Mouse (Mus musculus) forebrain, embryonic 16.5 days (tissue): ENCODE measurements around the gene Hspb3. TPM values are rescaled to one million over a fixed set of nuclear protein-coding genes. Genes with fewer than 3 reads are reported as not detected.
A peak's percentile ranks its signal among the peaks of the same experiment; 100 is the strongest.

ENCODE experiments used
- ATAC-seq: fragments of 200-750 bp; cut with Nextera tagmentation; 2 replicates; pipeline ENCODE4 v1.8.0; 2017; ENCODE audit warnings: mild to moderate bottlenecking, moderate library complexity
- H3K27ac ChIP-seq: fragments of 300-500 bp; sonication (generic); 2 replicates; pipeline ENCODE4 v1.5.1; 2014; ENCODE audit warnings: low read length, control low read depth
- H3K27me3 ChIP-seq: fragments of 300-500 bp; sonication (generic); replicated peaks from 2 replicates; pipeline ENCODE4 v1.6.1; 2014; ENCODE audit warnings: low read length; ENCODE audit not compliant: control insufficient read depth, insufficient read depth
- H3K36me3 ChIP-seq: fragments of 300-500 bp; sonication (generic); 2 replicates; pipeline ENCODE4 v1.6.1; 2014; ENCODE audit not compliant: control insufficient read depth, insufficient read depth
- H3K4me1 ChIP-seq: fragments of 300-500 bp; sonication (generic); replicated peaks from 2 replicates; pipeline ENCODE4 v1.6.1; 2014; ENCODE audit warnings: low read length; ENCODE audit not compliant: control insufficient read depth, insufficient read depth
- H3K4me2 ChIP-seq: fragments of 300-500 bp; sonication (generic); 2 replicates; pipeline ENCODE4 v1.6.1; 2014; ENCODE audit warnings: mild to moderate bottlenecking, low read length, control low read depth
- H3K4me3 ChIP-seq: fragments of 300-500 bp; sonication (generic); replicated peaks from 2 replicates; pipeline ENCODE4 v1.5.1; 2014; ENCODE audit warnings: mild to moderate bottlenecking, low read length, control low read depth
- H3K9ac ChIP-seq: fragments of 300-500 bp; sonication (generic); replicated peaks from 2 replicates; pipeline ENCODE4 v1.6.1; 2014; ENCODE audit warnings: low read depth, low read length, control low read depth
- H3K9me3 ChIP-seq: fragments of 300-500 bp; sonication (generic); 2 replicates; pipeline ENCODE4 v1.6.1; 2016; ENCODE audit warnings: low read length; ENCODE audit not compliant: control insufficient read depth
- WGBS: fragments of 180-500 bp; shearing (Covaris S2); extraction: QIAGEN DNeasy Blood & Tissue Kit; methylation state at CpG from one replicate; pipeline ENCODE4 v1.1.7; 2014; 5-methylcytosine and 5-hydroxymethylcytosine counted together
- polyA plus RNA-seq: library from polyadenylated mRNA; unstranded; fragments of >200 nt; fragmentation: Nextera tagmentation; extraction: Ambion mirVana; gene quantifications from 2 replicates; pipeline ENCODE4 v1.2.1, GENCODE M21; 2015

The Hspb3 gene
- polyA plus RNA-seq, 1 experiment from 2014 or later: 1.1 TPM

GRCm38 (mm10) chr13:113656639-113657038 lies 6.8 kb downstream of the Hspb3 start:
- WGBS: 89% methylated on average over 4 of the region's 4 CpGs
- H3K9me3 ChIP-seq: no peaks in the 10 kb centered on the region
- H3K4me3 ChIP-seq: no peak overlapping the region
- no peak overlapping the region for H3K4me2 ChIP-seq
- no peaks in the 10 kb centered on the region for H3K27me3 ChIP-seq
- H3K27ac ChIP-seq: no peak overlapping the region
- ATAC-seq: no peak
- H3K9ac ChIP-seq: no peak overlapping the region
- H3K4me1 ChIP-seq: no peaks in the 10 kb centered on the region
- no peaks in the 10 kb centered on the region for H3K36me3 ChIP-seq

GRCm38 (mm10) chr13:113655511-113655910 lies 8.0 kb downstream of the Hspb3 start:
- whole genome bisulfite sequencing: 89% methylated on average over 4 of the region's 4 CpGs
- ATAC-seq: no peak
- no peaks in the 10 kb centered on the region for H3K4me1 ChIP-seq
- H3K9ac ChIP-seq: no peak overlapping the region
- no peak overlapping the region for H3K4me3 ChIP-seq
- H3K27me3 ChIP-seq: no peaks in the 10 kb centered on the region
- H3K4me2 ChIP-seq: no peak overlapping the region
- H3K27ac ChIP-seq: no peak overlapping the region
- H3K9me3 ChIP-seq: no peaks in the 10 kb centered on the region
- no peaks in the 10 kb centered on the region for H3K36me3 ChIP-seq

GRCm38 (mm10) chr13:113640944-113641597 lies 22.4 kb downstream of the Hspb3 start:
- Histone ChIP-seq H3K4me2 (no peak overlapping the region), H3K9me3 (no peaks in the 10 kb centered on the region), H3K9ac (no peak overlapping the region), H3K4me1 (no peaks in the 10 kb centered on the region), H3K27me3 (no peaks in the 10 kb centered on the region), H3K27ac (no peak overlapping the region), H3K36me3 (no peaks in the 10 kb centered on the region), H3K4me3 (no peak overlapping the region)
- 54% methylated on average over 11 of the region's 11 CpGs for WGBS
- ATAC-seq: no peak; the same call in 1 of the 2 replicates

- H3K9ac ChIP-seq: no peak overlapping the region
- H3K4me1 ChIP-seq: peaks cover 2% of the 10 kb centered on the region; the same call in 1 of the 2 replicates
- H3K4me2 ChIP-seq: no peak overlapping the region
- no peaks in the 10 kb centered on the region for H3K9me3 ChIP-seq
- H3K27me3 ChIP-seq: no peaks in the 10 kb centered on the region
- no peak overlapping the region for H3K27ac ChIP-seq
- peak; percentile 51; the same call in 1 of the 2 replicates for ATAC-seq
- WGBS: 29% methylated on average over 7 of the region's 7 CpGs
- H3K4me3 ChIP-seq: no peak overlapping the region
- H3K36me3 ChIP-seq: no peaks in the 10 kb centered on the region
Measured at GRCm38 (mm10) chr13:113638914-113639313, 24.6 kb downstream of the Hspb3 start.

GRCm38 (mm10) chr13:113635799-113636222 lies 27.7 kb downstream of the Hspb3 start:
- no peak overlapping the region for H3K9ac ChIP-seq
- H3K4me1 ChIP-seq: peaks cover 2% of the 10 kb centered on the region; the same call in 1 of the 2 replicates
- no peak overlapping the region for H3K27ac ChIP-seq
- no peaks in the 10 kb centered on the region for H3K27me3 ChIP-seq
- H3K4me2 ChIP-seq: no peak overlapping the region
- H3K4me3 ChIP-seq: no peak overlapping the region
- H3K9me3 ChIP-seq: no peaks in the 10 kb centered on the region
- 85% methylated on average over 17 of the region's 17 CpGs for WGBS
- H3K36me3 ChIP-seq: no peaks in the 10 kb centered on the region
- ATAC-seq: no peak

- Histone ChIP-seq H3K27ac (no peak overlapping the region), H3K4me3 (no peak overlapping the region), H3K27me3 (no peaks in the 10 kb centered on the region), H3K9me3 (no peaks in the 10 kb centered on the region), H3K4me1 (peaks cover 2% of the 10 kb centered on the region; the same call in 1 of the 2 replicates), H3K4me2 (no peak overlapping the region), H3K36me3 (no peaks in the 10 kb centered on the region), H3K9ac (no peak overlapping the region)
- 82% methylated on average over 15 of the region's 15 CpGs for WGBS
- peak; percentile 34; the same call in 1 of the 2 replicates for ATAC-seq
Measured at GRCm38 (mm10) chr13:113634732-113635481, 28.6 kb downstream of the Hspb3 start.

GRCm38 (mm10) chr13:113632506-113632905 lies 31.0 kb downstream of the Hspb3 start:
- H3K27ac ChIP-seq: no peak overlapping the region
- peaks cover 2% of the 10 kb centered on the region; the same call in 1 of the 2 replicates for H3K4me1 ChIP-seq
- no peaks in the 10 kb centered on the region for H3K27me3 ChIP-seq
- 49% methylated on average over 6 of the region's 6 CpGs for WGBS
- ATAC-seq: no peak
- H3K36me3 ChIP-seq: no peaks in the 10 kb centered on the region
- H3K9ac ChIP-seq: no peak overlapping the region
- no peak overlapping the region for H3K4me3 ChIP-seq
- no peaks in the 10 kb centered on the region for H3K9me3 ChIP-seq
- no peak overlapping the region for H3K4me2 ChIP-seq

- ATAC-seq: no peak
- Histone ChIP-seq H3K4me2 (no peak overlapping the region), H3K27me3 (no peaks in the 10 kb centered on the region), H3K9me3 (no peaks in the 10 kb centered on the region), H3K36me3 (no peaks in the 10 kb centered on the region), H3K27ac (no peak overlapping the region), H3K4me1 (no peaks in the 10 kb centered on the region), H3K9ac (no peak overlapping the region), H3K4me3 (no peak overlapping the region)
- 82% methylated on average over 8 of the region's 8 CpGs for WGBS
Measured at GRCm38 (mm10) chr13:113627601-113628000, 35.9 kb downstream of the Hspb3 start.

GRCm38 (mm10) chr13:113622865-113623255 lies 40.6 kb downstream of the Hspb3 start:
- H3K27ac ChIP-seq: no peak overlapping the region
- 87% methylated on average over 8 of the region's 8 CpGs for WGBS
- ATAC-seq: no peak

More at GRCm38 (mm10) chr13:113622865-113623255, 40.6 kb downstream of the Hspb3 start:
- Histone ChIP-seq H3K36me3 (no peaks in the 10 kb centered on the region), H3K9ac (no peak overlapping the region), H3K9me3 (no peaks in the 10 kb centered on the region), H3K4me3 (no peak overlapping the region), H3K4me1 (no peaks in the 10 kb centered on the region), H3K27me3 (no peaks in the 10 kb centered on the region), H3K4me2 (no peak overlapping the region)
